Mouse (Mus musculus): ENCODE data around the gene Emc7. TPM values are rescaled to one million over a fixed set of nuclear protein-coding genes. Genes with fewer than 3 reads are reported as not detected.

Gene Emc7
- total and polyA plus RNA-seq, 3 experiments = 2.9 to 36.6 (median 29.8) TPM

- DNase-seq = no peak
Observed at GRCm38 (mm10) chr2:112476554-112476953, 21.8 kb downstream of the Emc7 start.

GRCm38 (mm10) chr2:112480669-112481068 lies 25.9 kb downstream of the Emc7 start, which contains the start of gene Chrm5:
Chrm5 (minus strand) TSS chr2:112480769.
- DNase-seq = no peak

- peak; percentile 20 for DNase-seq
Observed at GRCm38 (mm10) chr2:112481564-112481963, 26.8 kb downstream of the Emc7 start.

- DNase-seq = no peak
Observed at GRCm38 (mm10) chr2:112482533-112483333, 27.9 kb downstream of the Emc7 start.

GRCm38 (mm10) chr2:112483334-112483651 lies 28.5 kb downstream of the Emc7 start:
- no peak for DNase-seq

- DNase-seq = no peak
Observed at GRCm38 (mm10) chr2:112484886-112485285, 30.1 kb downstream of the Emc7 start.

- DNase-seq = no peak
Observed at GRCm38 (mm10) chr2:112490483-112491196, 35.8 kb downstream of the Emc7 start.

- no peak for DNase-seq
Observed at GRCm38 (mm10) chr2:112491629-112492028, 36.8 kb downstream of the Emc7 start.

- no peak for DNase-seq
Observed at GRCm38 (mm10) chr2:112492431-112492855, 37.6 kb downstream of the Emc7 start.

GRCm38 (mm10) chr2:112492856-112493538 lies 38.2 kb downstream of the Emc7 start, which contains the start of gene Aven:
Aven (plus strand) TSS chr2:112492964.
- DNase-seq = peak; percentile 94

- no peak for DNase-seq
Observed at GRCm38 (mm10) chr2:112493539-112494260, 38.9 kb downstream of the Emc7 start.

GRCm38 (mm10) chr2:112497851-112498250 lies 43.1 kb downstream of the Emc7 start:
- DNase-seq = no peak

- DNase-seq = peak; percentile 78
Observed at GRCm38 (mm10) chr2:112501209-112501608, 46.4 kb downstream of the Emc7 start.

- DNase-seq = no peak
Observed at GRCm38 (mm10) chr2:112503978-112504377, 49.2 kb downstream of the Emc7 start.

- DNase-seq = no peak
Observed at GRCm38 (mm10) chr2:112506841-112507435, 52.1 kb downstream of the Emc7 start.

- no peak for DNase-seq
Observed at GRCm38 (mm10) chr2:112507444-112507843, 52.6 kb downstream of the Emc7 start.

GRCm38 (mm10) chr2:112510140-112510539 lies 55.3 kb downstream of the Emc7 start:
- DNase-seq = no peak

GRCm38 (mm10) chr2:112513036-112513435 lies 58.2 kb downstream of the Emc7 start:
- DNase-seq = no peak

GRCm38 (mm10) chr2:112516728-112517127 lies 61.9 kb downstream of the Emc7 start:
- DNase-seq = no peak

- no peak for DNase-seq
Observed at GRCm38 (mm10) chr2:112517218-112517617, 62.4 kb downstream of the Emc7 start.

- DNase-seq = no peak
Observed at GRCm38 (mm10) chr2:112518541-112518940, 63.7 kb downstream of the Emc7 start.

Measured in adrenal gland, adult 2 months (tissue).